Mouse (Mus musculus) spleen, adult 12 weeks (tissue): ENCODE measurements around the gene Ghrl.
"Not testable (repeated sequence)": the region's sequence is repeated elsewhere in the genome, so short reads cannot be mapped to it uniquely, and the experiment has no call there.

Experiments used
- DNase-seq: peaks from one replicate; pipeline ENCODE4 v3.0.0; 2022; ENCODE audit warnings: low spot score

The Ghrl gene

DNA sequence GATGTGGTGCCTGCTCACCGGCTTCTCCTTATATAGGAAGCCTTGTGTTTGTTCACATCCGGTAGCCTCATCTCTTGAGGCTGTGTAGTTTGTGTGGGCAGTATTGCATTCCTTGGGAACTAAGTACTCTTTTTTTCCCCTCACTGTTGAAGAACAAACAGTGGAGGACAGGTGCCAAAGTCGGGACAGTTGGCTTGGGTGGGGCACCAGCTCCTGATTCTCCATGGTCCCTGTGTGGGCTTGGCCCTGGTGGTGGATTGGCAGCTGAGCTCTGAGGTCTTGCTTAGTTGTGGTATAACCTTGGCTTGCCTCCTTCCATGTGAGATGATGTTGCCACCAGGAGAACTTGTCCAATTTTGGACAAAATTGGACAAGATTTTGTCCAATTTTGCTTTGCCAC lies at the start of gene Ghrl:
Ghrl (minus strand) TSS at position 3 of the 400 bp plus-strand sequence.
- DNase-seq, result no peak

- no peak for DNase-seq
Observed at GRCm38 (mm10) chr6:113768804-113769203, 49.1 kb upstream of the Ghrl start.

- peak; percentile 25 for DNase-seq
Observed at GRCm38 (mm10) chr6:113761644-113762043, 42.0 kb upstream of the Ghrl start.

DNA sequence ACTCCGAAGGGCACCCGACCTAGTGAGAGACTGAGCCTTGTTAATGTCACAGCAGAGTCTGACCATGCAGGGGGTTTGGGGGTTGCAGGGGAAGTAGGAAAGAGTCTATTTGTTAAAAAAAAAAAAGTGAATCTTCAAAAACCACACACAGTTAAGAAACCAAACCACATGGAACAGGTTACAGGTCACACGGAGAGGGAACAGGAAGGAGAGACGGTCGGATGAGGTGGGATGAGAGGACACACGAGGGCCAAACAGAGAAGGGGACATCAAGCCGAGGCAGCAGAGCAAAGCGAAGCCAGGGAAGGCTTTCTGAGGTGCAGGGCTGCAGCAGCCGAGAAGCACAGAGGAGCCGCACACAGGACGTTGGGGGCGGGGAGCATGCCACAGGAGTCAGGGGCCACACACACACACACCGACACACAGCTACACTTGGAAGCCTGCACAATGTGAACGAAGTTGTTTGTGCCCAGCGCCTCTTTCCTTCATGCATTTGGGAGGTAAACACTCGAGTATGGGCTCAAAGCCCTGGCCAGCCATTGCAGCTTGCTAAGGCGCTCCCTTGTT lies 29.5 kb upstream of the Ghrl start:
- no peak for DNase-seq

- no peak for DNase-seq
Observed at GRCm38 (mm10) chr6:113748351-113748750, 28.7 kb upstream of the Ghrl start.

- DNase-seq, result no peak
Observed at GRCm38 (mm10) chr6:113747284-113747683, 27.6 kb upstream of the Ghrl start.

DNA sequence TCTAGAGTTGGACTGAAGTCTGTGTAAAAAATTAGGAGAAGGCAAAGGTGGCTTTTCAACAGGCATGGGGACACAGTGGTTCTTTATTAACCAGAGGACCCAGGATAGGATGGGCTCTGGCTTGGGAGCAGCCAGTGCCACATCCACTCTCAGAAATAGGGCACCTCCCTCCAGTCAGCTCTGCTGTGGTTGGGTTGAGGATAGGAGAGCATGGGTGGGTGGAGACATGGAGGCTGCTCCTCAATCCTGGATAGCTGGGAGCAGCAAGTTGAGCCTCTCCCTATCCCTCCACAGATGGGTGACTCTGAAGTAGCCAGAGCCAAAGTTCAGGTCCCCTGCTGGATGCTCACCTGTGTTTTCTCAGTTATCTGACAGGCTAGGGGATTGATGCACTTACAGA lies 25.4 kb upstream of the Ghrl start:
- DNase-seq, result no peak

- DNase-seq, result no peak
Observed at GRCm38 (mm10) chr6:113743111-113743510, 23.4 kb upstream of the Ghrl start.

GRCm38 (mm10) chr6:113742321-113742720 lies 22.6 kb upstream of the Ghrl start:
- no peak for DNase-seq

- no peak for DNase-seq
Observed at GRCm38 (mm10) chr6:113741425-113741824, 21.7 kb upstream of the Ghrl start.

DNA sequence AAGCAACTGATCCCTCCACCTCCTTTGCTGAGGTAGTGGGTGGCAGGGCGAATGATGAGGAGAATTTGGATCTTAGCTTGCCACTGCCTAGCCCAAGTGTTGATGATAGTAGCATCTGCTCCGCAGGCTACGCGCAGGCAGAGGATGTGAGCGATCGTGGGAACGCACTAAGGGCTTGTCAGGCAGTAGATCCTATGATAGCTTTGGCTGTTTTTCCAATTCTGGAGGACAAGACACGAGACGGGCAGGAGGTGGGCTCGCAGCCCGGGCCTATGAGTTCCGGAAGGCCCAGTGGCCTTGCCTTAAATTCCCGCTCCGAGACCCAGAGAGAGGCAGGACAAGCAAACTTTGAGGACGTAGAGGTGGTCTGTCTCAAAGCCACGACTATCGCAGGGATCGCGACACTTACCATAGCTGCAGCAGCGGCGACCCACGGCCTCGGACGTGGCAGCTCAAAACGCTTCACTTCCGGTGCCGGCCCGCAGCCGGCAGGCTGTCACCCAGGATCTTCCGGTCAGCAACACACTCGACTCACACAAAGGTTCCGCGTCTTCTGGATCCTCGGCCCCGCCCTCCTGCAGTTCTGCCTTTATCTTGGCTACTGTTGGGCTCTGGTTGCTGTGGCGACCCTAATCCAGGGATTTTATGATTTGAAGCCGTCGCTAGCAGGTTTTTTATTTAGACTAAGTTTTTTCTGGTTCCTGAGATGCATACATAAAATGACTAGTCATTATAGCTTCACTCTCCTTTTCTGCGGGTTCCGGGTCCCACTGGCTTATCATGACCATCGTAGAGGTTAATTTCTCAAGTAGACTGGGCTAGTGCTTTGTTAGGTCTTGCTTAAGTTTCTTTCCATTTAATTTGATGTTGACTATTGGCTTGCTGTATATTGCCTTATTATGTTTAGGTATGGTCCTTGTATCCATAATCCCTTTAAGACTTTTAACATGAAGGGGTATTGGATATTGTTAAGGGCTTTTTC lies 20.8 kb upstream of the Ghrl start, which contains the start of gene Sec13:
Sec13 (minus strand) TSS at position 508 of the 982 bp plus-strand sequence.
- peak; percentile 78 for DNase-seq

DNA sequence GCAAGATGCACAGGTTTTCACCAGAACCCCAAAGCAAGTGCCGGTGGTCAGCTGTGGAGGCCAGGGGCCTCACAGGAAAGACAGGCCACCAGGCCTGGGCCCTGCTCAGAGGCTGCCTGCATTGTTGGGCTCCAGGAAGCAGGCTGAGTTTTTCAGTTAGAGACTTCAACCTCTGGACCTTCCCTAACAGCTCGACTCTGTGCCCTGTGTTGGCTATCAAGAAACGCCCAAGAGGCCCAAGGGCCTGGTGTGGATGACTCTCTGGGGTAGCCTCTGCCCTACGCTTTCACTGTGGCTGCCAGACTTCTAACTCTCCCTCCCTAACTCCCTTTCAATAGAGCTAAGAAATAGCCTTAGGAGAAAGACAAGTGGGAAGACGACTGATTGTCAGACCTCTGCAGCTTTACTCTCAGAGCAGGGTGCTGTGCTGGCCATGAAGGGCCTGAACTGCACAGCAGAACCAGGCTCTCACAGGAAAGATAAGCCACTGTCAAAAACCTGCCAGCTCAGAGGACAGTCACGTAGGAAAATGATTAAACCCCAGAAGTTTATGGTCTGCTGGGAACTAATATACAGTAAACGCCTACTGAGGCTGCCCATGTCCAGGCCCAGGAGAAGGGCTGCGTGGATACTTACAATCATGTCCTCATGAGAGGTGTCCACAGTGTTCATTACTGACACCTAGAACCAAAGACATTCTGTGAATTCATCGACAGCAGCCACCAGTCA lies 17.8 kb upstream of the Ghrl start:
- no peak for DNase-seq

GRCm38 (mm10) chr6:113731296-113731695 lies 11.6 kb upstream of the Ghrl start:
- DNase-seq, result no peak

- no peak for DNase-seq
Observed at GRCm38 (mm10) chr6:113728181-113728580, 8.5 kb upstream of the Ghrl start.

DNA sequence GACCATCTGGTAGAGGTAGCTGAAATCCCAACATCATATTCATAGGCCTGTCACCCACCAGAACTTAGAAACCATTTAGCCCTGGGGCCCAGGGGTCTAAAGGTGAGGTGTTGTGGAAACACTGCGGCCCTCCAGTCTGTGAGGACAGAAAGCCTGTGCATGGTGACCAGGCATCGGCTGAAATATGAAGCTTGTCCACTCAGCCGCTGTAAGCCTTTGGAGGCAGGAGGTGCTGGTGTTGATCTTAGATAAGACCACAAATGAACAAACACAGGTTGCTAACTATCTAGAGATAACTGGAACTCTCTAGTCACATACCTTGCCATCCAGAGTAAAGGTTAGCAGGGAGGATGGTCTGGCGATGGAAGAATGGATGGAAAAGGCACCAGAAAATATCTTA lies 1.4 kb upstream of the Ghrl start:
- DNase-seq, result no peak

DNA sequence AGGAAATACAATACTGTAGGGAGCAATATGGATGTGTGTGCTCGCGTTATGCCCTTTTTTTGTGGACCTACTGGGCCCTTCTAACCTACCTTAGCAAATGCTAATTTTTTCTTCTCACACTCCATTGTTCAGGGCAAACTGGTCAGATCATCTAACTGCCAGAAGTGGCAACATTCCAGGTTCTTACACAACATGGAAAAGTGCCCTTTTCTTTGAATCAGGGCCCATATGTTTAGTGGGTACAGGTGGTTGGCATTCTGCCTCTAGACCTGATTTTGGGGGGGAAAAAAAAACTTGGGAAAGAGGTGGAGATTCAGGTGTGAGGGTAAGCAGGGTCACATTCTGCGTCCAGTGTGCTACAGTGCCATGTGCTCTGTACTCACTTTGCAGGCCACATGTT lies 2.1 kb downstream of the Ghrl start:
- no peak for DNase-seq

GRCm38 (mm10) chr6:113714797-113715196 lies 4.9 kb downstream of the Ghrl start:
- DNase-seq, result no peak

- DNase-seq, result no peak
Observed at GRCm38 (mm10) chr6:113714276-113714675, 5.4 kb downstream of the Ghrl start.

GRCm38 (mm10) chr6:113713389-113713788 lies 6.3 kb downstream of the Ghrl start:
- DNase-seq, result not testable (repeated sequence)

- DNase-seq, result no peak
Observed at GRCm38 (mm10) chr6:113712718-113713117, 7.0 kb downstream of the Ghrl start.

DNA sequence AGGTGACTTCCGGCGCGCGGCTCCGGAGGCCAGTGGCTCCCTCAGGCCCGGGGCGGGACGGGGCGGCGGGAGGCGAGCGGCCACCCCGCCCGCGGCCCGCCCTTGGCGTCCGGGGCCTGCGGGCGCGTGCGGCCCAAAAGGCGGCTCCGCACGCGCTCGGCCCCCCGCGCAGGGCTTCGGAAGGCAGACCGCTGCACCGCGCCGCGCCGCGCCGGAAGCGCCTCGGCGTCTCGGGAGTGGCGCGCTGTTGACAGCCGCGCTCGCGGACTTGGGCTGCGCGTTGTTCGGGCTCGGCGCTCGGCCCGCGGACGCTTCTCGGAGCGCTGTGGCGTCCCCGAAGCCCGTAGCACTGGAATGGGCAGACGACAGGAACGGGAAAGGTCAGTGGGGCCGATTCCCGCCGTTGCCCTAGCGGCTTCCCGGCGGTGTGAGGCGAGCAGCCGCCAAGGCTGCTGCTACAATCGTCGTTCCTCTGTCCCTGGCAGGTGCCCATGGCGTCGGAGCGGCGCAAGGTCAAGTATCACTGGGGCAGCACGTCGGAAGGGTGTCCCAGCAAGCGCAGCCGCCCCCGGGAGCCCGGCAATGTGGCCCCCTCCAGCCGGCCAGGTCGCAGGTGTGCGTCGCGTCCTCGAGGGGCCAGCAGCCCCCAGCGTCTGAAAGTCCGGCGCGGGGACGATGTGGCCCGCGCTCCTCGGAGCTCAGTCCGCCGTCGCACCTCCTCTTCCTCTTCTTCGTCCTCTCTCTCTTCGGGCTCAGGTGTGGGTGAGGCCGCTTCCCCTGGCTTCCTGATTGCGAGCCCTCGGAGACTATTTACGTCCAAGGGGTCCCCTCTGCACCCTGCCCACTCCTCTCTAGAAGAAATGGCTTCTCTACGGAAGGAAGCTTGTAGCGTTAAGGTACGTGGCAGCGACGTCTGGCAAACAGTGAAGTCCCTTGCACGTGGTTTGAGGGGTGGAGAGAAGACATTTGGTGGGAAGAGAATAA lies 22.2 kb downstream of the Ghrl start:
- DNase-seq, result peak; percentile 24
